Mouse (Mus musculus): ENCODE measurements around the gene Sppl3.

GRCm38 (mm10) chr5:114968651-114969050 lies 42.3 kb upstream of the Sppl3 start:
- TF ChIP-seq MAFK (IDR thresholded peaks at IDR 0.05; ENCODE audit: insufficient read depth, low read depth, low read length) (no peak), ZNF384 (IDR thresholded peaks at IDR 0.05; ENCODE audit: low read depth, low read length) (no peak), HCFC1 (IDR thresholded peaks at IDR 0.05; ENCODE audit: borderline replicate concordance, insufficient read depth, low read length) (no peak), CHD2 (IDR thresholded peaks at IDR 0.05; ENCODE audit: low read depth, low read length) (no peak), ZC3H11A (IDR thresholded peaks at IDR 0.05; ENCODE audit: borderline replicate concordance, low read depth, low read length) (no peak)
